Mouse (Mus musculus) gastrocnemius, postnatal 10 days (tissue): Measurements from ENCODE around the gene Sptssa. TPM values are rescaled to one million over a fixed set of nuclear protein-coding genes. Genes with fewer than 3 reads are reported as not detected.

Experiments used
- microRNA-seq, 2 experiments: library from miRNA; unstranded; fragments of <30 nt; microRNA quantifications; one replicate each; pipeline ENCODE4 v1.2.0; 2021
- total RNA-seq, 2 experiments: library from RNA; stranded (reverse); gene quantifications; 2 replicates each; pipeline ENCODE4 v1.2.3; 2021

Gene Sptssa
- total RNA-seq, 2 experiments from 2014 or later: 31.8 to 33.7 TPM

Small RNA genes within 50 kb of the gene (microRNA-seq; reads per million reads assigned to microRNA genes)
- 0 reads per million in 2 experiments for gene Mir1892

Other genes with a start within 250 kb of the Sptssa start
- 10 to 100 TPM; 22.0 to 24.0 TPM for gene Eapp, start 39.3 kb upstream of the Sptssa start, total RNA-seq
- gene Snx6, start 139.1 kb upstream of the Sptssa start, total RNA-seq: 10 to 100 TPM; 32.5 to 37.7 TPM
- 100 to 1,000 TPM; 862 to 872 TPM for gene Cfl2, start 206.3 kb upstream of the Sptssa start, total RNA-seq